Mouse (Mus musculus) liver, adult 2 months (tissue): ENCODE measurements at regions not wholly inside any gene's neighbourhood (a gene's known extent, or its start where the extent isn't known, plus 50 kb on each side); places are given as distances from the start of the nearest gene placed in this dataset.

Experiments
- DNase-seq: peaks from one replicate; pipeline ENCODE4 v3.0.0-alpha.2; 2011; ENCODE audit warnings: low read depth, low spot score; ENCODE audit errors: extremely low read depth
- H3K27ac ChIP-seq: fragments of 200-500 bp; replicated peaks from 2 replicates; pipeline ENCODE4 v1.5.1; 2012; ENCODE audit warnings: low read depth, mild to moderate bottlenecking, control low read depth, inconsistent platforms, low read length; ENCODE audit not compliant: insufficient read depth
- H3K27me3 ChIP-seq: fragments of 200-500 bp; 2 replicates; pipeline ENCODE4 v1.6.1; 2012; ENCODE audit warnings: mild to moderate bottlenecking, moderate library complexity, low read length, inconsistent platforms; ENCODE audit not compliant: control insufficient read depth, insufficient read depth
- H3K36me3 ChIP-seq: fragments of 200-500 bp; 2 replicates; pipeline ENCODE4 v1.6.1; 2012; ENCODE audit warnings: low read length, inconsistent platforms; ENCODE audit not compliant: control insufficient read depth, insufficient read depth
- H3K4me1 ChIP-seq: fragments of 200-500 bp; 2 replicates; pipeline ENCODE4 v1.6.1; 2011; ENCODE audit warnings: low read length; ENCODE audit not compliant: control insufficient read depth, insufficient read depth
- H3K4me3 ChIP-seq: fragments of 200-500 bp; 2 replicates; pipeline ENCODE4 v1.5.1; 2011; ENCODE audit warnings: low read depth, mild to moderate bottlenecking, control low read depth, low read length, moderate library complexity; ENCODE audit not compliant: insufficient read depth
- H3K79me2 ChIP-seq: fragments of 200-500 bp; 2 replicates; pipeline ENCODE4 v1.6.1; 2012; ENCODE audit warnings: inconsistent platforms, mild to moderate bottlenecking, low read length, moderate library complexity; ENCODE audit not compliant: control insufficient read depth, insufficient read depth
- H3K9ac ChIP-seq: fragments of 200-500 bp; 2 replicates; pipeline ENCODE4 v1.6.1; 2012; ENCODE audit warnings: low read depth, mild to moderate bottlenecking, control low read depth, inconsistent platforms, low read length
- CTCF ChIP-seq: fragments of 200-500 bp; IDR thresholded peaks from 2 replicates; pipeline ENCODE4 v1.5.1; 2011; ENCODE audit warnings: low read depth, low read length, control low read depth
- POLR2A ChIP-seq: fragments of 200-500 bp; IDR thresholded peaks from 2 replicates; pipeline ENCODE4 v1.6.1; 2011; ENCODE audit warnings: low read length, control low read depth; ENCODE audit not compliant: insufficient read depth; ENCODE audit errors: extremely low read depth
- WGBS: fragments of 180-500 bp; shearing (Covaris S2); methylation state at CpG from one replicate; pipeline ENCODE4 v1.1.7; 2018; 5-methylcytosine and 5-hydroxymethylcytosine counted together

DNA sequence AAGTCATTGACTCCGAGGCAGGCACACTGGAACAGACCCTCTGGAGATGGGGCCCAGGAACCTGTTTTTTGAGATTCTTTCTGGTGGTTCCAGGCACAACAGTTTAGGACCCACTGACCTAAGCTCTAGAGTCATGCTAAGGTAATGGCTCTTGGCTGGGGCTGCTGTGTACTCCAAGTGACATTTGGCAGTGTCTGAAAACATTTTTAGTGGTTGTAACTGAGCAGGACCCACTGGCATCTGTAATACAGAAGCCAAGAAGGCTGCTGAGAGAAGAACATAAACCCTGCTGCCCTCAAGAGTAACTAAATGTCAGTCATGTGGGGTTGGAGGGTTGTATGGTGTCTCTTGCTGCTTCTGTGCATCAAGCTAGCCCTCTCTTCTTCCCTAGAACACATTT, 73.1 kb upstream of the Gadd45a start:
- Histone ChIP-seq H3K79me2 (no peaks in the 10 kb centered on the region), H3K27me3 (no peaks in the 10 kb centered on the region), H3K27ac (no peak overlapping the region), H3K4me3 (no peak overlapping the region), H3K9ac (no peak overlapping the region), H3K36me3 (no peaks in the 10 kb centered on the region), H3K4me1 (peaks cover 7% of the 10 kb centered on the region)
- 97% methylated on average over 1 of the region's 1 CpGs for WGBS
- DNase-seq: no peak
- TF ChIP-seq POLR2A: no peak
- no peak for TF ChIP-seq CTCF

DNA sequence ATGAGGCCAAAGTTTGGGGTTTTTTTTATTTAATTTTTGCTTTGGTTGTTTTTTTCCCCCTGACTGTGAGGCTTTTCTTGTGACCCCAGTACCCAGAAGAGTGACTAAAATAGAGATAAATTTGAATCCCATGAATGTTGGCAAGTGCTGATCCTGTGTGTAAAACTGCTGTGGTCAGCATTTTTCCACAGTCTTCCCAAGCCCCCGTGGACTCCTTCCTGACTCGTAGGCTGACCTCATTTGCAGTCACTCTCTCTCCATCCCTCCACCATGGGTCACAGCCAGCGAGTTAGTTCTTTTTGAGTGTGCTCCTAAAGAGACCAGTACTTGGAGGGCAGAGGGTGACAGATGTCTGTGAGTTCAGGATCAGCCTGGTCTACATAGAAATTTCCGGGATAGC, 72.5 kb upstream of the Gadd45a start:
- TF ChIP-seq POLR2A (no peak), CTCF (no peak)
- H3K79me2 ChIP-seq: no peaks in the 10 kb centered on the region
- no peaks in the 10 kb centered on the region for H3K36me3 ChIP-seq
- no peak overlapping the region for H3K4me3 ChIP-seq
- H3K9ac ChIP-seq: no peak overlapping the region
- peaks cover 7% of the 10 kb centered on the region for H3K4me1 ChIP-seq
- DNase-seq: no peak
- 81% methylated on average over 4 of the region's 4 CpGs for WGBS
- H3K27ac ChIP-seq: no peak overlapping the region
- H3K27me3 ChIP-seq: no peaks in the 10 kb centered on the region

GRCm38 (mm10) chr6:67107517-67107916, 70.3 kb upstream of the Gadd45a start:
- WGBS: 30% methylated on average over 4 of the region's 4 CpGs
- Histone ChIP-seq H3K4me3 (no peak overlapping the region), H3K27ac (no peak overlapping the region), H3K36me3 (no peaks in the 10 kb centered on the region), H3K9ac (no peak overlapping the region), H3K79me2 (no peaks in the 10 kb centered on the region), H3K4me1 (peaks cover 5% of the 10 kb centered on the region), H3K27me3 (no peaks in the 10 kb centered on the region)
- no peak for TF ChIP-seq CTCF
- TF ChIP-seq POLR2A: no peak
- DNase-seq: peak; percentile 93

GRCm38 (mm10) chr6:67106493-67106892, 69.2 kb upstream of the Gadd45a start:
- no peak for TF ChIP-seq POLR2A
- no peak for TF ChIP-seq CTCF
- no peak for DNase-seq
- 91% methylated on average over 2 of the region's 2 CpGs for WGBS
- Histone ChIP-seq H3K4me3 (no peak overlapping the region), H3K9ac (no peak overlapping the region), H3K27ac (no peak overlapping the region), H3K36me3 (no peaks in the 10 kb centered on the region), H3K79me2 (no peaks in the 10 kb centered on the region), H3K27me3 (no peaks in the 10 kb centered on the region), H3K4me1 (peaks cover 11% of the 10 kb centered on the region)

DNA sequence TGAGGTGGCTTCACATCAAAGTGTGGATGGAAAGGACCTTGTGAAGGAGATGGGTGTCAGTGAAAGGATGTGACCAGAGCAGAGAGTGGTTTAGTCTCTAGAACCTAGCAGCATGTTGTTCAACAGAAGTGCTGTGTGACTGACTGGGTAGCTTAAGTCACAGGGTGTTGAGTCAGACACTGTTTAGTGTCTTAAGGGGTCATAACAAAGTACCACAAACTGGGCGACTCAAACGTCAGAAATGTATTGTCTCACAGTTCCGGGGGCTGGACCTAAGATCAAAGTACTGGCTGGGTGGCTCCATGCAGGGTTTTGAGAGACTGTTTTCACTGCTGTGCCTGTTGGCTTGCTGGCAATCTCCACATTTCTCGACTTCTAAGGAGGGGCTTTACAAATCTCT, 68.1 kb upstream of the Gadd45a start:
- Histone ChIP-seq H3K27ac (no peak overlapping the region), H3K4me3 (no peak overlapping the region), H3K4me1 (peaks cover 11% of the 10 kb centered on the region), H3K27me3 (no peaks in the 10 kb centered on the region), H3K36me3 (no peaks in the 10 kb centered on the region), H3K79me2 (no peaks in the 10 kb centered on the region), H3K9ac (no peak overlapping the region)
- 59% methylated on average over 4 of the region's 4 CpGs for WGBS
- no peak for DNase-seq
- TF ChIP-seq CTCF: no peak
- no peak for TF ChIP-seq POLR2A

DNA sequence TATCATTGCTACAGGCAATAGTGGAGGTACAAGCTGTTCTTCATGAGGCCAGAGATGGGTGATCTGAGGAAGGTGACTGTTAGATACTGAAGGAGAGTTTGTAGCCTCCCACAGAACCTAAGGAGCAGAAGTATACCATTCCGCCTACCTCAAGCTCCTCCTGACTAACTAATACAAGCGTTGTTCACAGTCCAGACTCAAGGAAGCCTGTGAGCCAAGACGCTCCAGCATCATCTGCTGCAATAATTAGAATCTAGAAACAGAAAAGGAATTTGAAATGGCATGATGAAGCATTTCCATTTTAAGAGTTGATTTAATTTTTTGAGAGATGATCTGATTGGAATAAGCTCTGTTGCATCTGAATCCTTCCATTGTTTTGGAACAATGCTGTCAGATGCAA, 66.9 kb upstream of the Gadd45a start:
- TF ChIP-seq CTCF (no peak), POLR2A (no peak)
- Histone ChIP-seq H3K27ac (no peak overlapping the region), H3K4me1 (peaks cover 11% of the 10 kb centered on the region), H3K9ac (no peak overlapping the region), H3K79me2 (no peaks in the 10 kb centered on the region), H3K27me3 (no peaks in the 10 kb centered on the region), H3K4me3 (no peak overlapping the region), H3K36me3 (no peaks in the 10 kb centered on the region)
- DNase-seq: no peak
- WGBS: 93% methylated on average over 3 of the region's 3 CpGs
